Mouse (Mus musculus) thymus, adult 2 months (tissue): ENCODE data around the gene Ap1g1.

Source experiments
- CTCF ChIP-seq: fragments of 200-500 bp; IDR thresholded peaks from 2 replicates; pipeline ENCODE4 v1.5.1; 2012; ENCODE audit warnings: mild to moderate bottlenecking, control low read depth, low read length, moderate library complexity, borderline replicate concordance; ENCODE audit not compliant: control insufficient read depth, poor library complexity, insufficient read depth; ENCODE audit errors: extremely low read depth
- POLR2A ChIP-seq: fragments of 200-500 bp; IDR thresholded peaks from 2 replicates; pipeline ENCODE4 v1.6.1; 2012; ENCODE audit warnings: mild to moderate bottlenecking, low read length, control low read depth, moderate library complexity; ENCODE audit not compliant: control insufficient read depth, poor library complexity, insufficient read depth; ENCODE audit errors: extremely low read depth

GRCm38 (mm10) chr8:109810434-109810833 is 32.1 kb downstream of the Ap1g1 start:
- no peak for TF ChIP-seq CTCF
- no peak for TF ChIP-seq POLR2A
